In genomic region chr2:179332872-179333489, GRCm38 (mm10) we compare ENCODE assay signal across 19 mouse cellular contexts.
DNase-seq lines count a peak whose midpoint lies in the region; ATAC-seq and TF ChIP-seq lines count a peak whose summit lies in the region.
"Had no signal": no experiment of that assay in that cellular context is flagged by ENCODE, and none has a peak within 500 bp of the region (broad histone marks: within the 10 kb centered on the region; RNA-seq: fewer than 3 reads in every experiment).

No protein-coding gene starts in this region.

- H3K9ac ChIP-seq in intestine, embryonic 15.5 days, result no peak overlapping the region
- H3K9ac ChIP-seq in intestine, postnatal 0 days (ENCODE audit: low read depth, low read length), result no peak overlapping the region
- H3K9ac ChIP-seq in lung, embryonic 14.5 days, result no peak overlapping the region
- H3K9ac ChIP-seq in intestine, embryonic 16.5 days (ENCODE audit: low read depth, low read length), result no peak overlapping the region
- H3K9ac ChIP-seq: heart, embryonic 13.5 days; limb, embryonic 13.5 days; liver, embryonic 14.5 days had no signal

- no peak for TF ChIP-seq CTCF in intestine, postnatal 0 days (IDR thresholded peaks at IDR 0.05; ENCODE audit: low read depth)
- TF ChIP-seq CTCF in lung, embryonic 14.5 days (IDR thresholded peaks at IDR 0.05; ENCODE audit: low read depth), result no peak
- no peak for TF ChIP-seq CTCF in lung, adult 2 months (IDR thresholded peaks at IDR 0.05; ENCODE audit: insufficient read depth, low read length)
- no peak for TF ChIP-seq CTCF in brain, embryonic 14.5 days (IDR thresholded peaks at IDR 0.05; ENCODE audit: borderline replicate concordance, extremely low read depth, insufficient read depth, insufficient read length)

- peak; percentile 4 for DNase-seq in lung, embryonic 14.5 days
- no peak for DNase-seq in lung, adult 2 months
- peak; percentile 8 for DNase-seq in brain, embryonic 14.5 days (ENCODE audit: low read depth)
- no peak for DNase-seq in testis, postnatal 10 days (ENCODE audit: low spot score)
- DNase-seq: adrenal gland, adult 8-10 months; cerebellum, adult 11 months; cerebellum, postnatal 14 days; heart, postnatal 4 days; right cerebral cortex, postnatal 4 days; thymus, postnatal 4 days had no signal

- H3K27me3 ChIP-seq in intestine, embryonic 15.5 days (replicated peaks), result no peaks in the 10 kb centered on the region
- H3K27me3 ChIP-seq in intestine, postnatal 0 days (replicated peaks; ENCODE audit: control insufficient read depth, insufficient read depth, low read length), result no peaks in the 10 kb centered on the region
- no peaks in the 10 kb centered on the region for H3K27me3 ChIP-seq in lung, embryonic 14.5 days (ENCODE audit: insufficient read depth, low read length)
- no peaks in the 10 kb centered on the region for H3K27me3 ChIP-seq in intestine, embryonic 16.5 days (replicated peaks; ENCODE audit: control insufficient read depth, insufficient read depth, low read length)
- H3K27me3 ChIP-seq: heart, embryonic 13.5 days; limb, embryonic 13.5 days had no signal

- H3K36me3 ChIP-seq in intestine, embryonic 15.5 days, result no peaks in the 10 kb centered on the region
- H3K36me3 ChIP-seq in intestine, postnatal 0 days (ENCODE audit: control insufficient read depth, insufficient read depth), result no peaks in the 10 kb centered on the region
- no peaks in the 10 kb centered on the region for H3K36me3 ChIP-seq in lung, embryonic 14.5 days (ENCODE audit: insufficient read depth)
- no peaks in the 10 kb centered on the region for H3K36me3 ChIP-seq in intestine, embryonic 16.5 days (ENCODE audit: control insufficient read depth, insufficient read depth, low read length)
- H3K36me3 ChIP-seq: heart, embryonic 13.5 days; limb, embryonic 13.5 days had no signal

- no peak overlapping the region for H3K4me2 ChIP-seq in intestine, embryonic 15.5 days (replicated peaks)
- H3K4me2 ChIP-seq in intestine, postnatal 0 days (replicated peaks; ENCODE audit: low read depth), result no peak overlapping the region
- H3K4me2 ChIP-seq in lung, embryonic 14.5 days, result no peak overlapping the region
- H3K4me2 ChIP-seq in intestine, embryonic 16.5 days (ENCODE audit: low read depth, low read length), result no peak overlapping the region
- H3K4me2 ChIP-seq: heart, embryonic 13.5 days; limb, embryonic 13.5 days had no signal

- TF ChIP-seq POLR2A in lung, adult 2 months (IDR thresholded peaks at IDR 0.05; ENCODE audit: borderline replicate concordance, extremely low read depth, low read depth, low read length), result no peak
- TF ChIP-seq POLR2A in brain, embryonic 14.5 days (IDR thresholded peaks at IDR 0.05; ENCODE audit: borderline replicate concordance, extremely low read depth, insufficient read depth, insufficient read length, poor library complexity, severe bottlenecking), result no peak

- ATAC-seq in intestine, embryonic 15.5 days, result peak; percentile 39; the same call in 1 of the 2 replicates
- no peak for ATAC-seq in intestine, postnatal 0 days
- no peak; the same call in 1 of the 2 replicates for ATAC-seq in lung, embryonic 14.5 days (ENCODE audit: insufficient read depth)
- peak; percentile 46; the same call in 1 of the 2 replicates for ATAC-seq in intestine, embryonic 16.5 days
- ATAC-seq: forebrain, embryonic 16.5 days had no signal

- no peak overlapping the region for H3K27ac ChIP-seq in intestine, embryonic 15.5 days
- H3K27ac ChIP-seq in intestine, postnatal 0 days (ENCODE audit: low read depth, low read length), result no peak overlapping the region
- H3K27ac ChIP-seq in lung, embryonic 14.5 days (ENCODE audit: low read depth), result no peak overlapping the region
- no peak overlapping the region for H3K27ac ChIP-seq in intestine, embryonic 16.5 days (ENCODE audit: low read length)
- H3K27ac ChIP-seq: heart, embryonic 13.5 days; layer of hippocampus, adult 2 months; left cerebral cortex, adult 2 months; liver, embryonic 14.5 days had no signal

- 0 out of 2 replicates have a peak, but pooled peaks cover 3% of the 10 kb centered on the region for H3K4me1 ChIP-seq in intestine, embryonic 15.5 days (replicated peaks)
- no peaks in the 10 kb centered on the region for H3K4me1 ChIP-seq in intestine, postnatal 0 days (replicated peaks; ENCODE audit: control insufficient read depth, insufficient read depth, low read length)
- H3K4me1 ChIP-seq in lung, embryonic 14.5 days (ENCODE audit: insufficient read depth), result no peaks in the 10 kb centered on the region
- no peaks in the 10 kb centered on the region for H3K4me1 ChIP-seq in lung, adult 2 months (ENCODE audit: control insufficient read depth, insufficient read depth, low read length)
- H3K4me1 ChIP-seq in intestine, embryonic 16.5 days (ENCODE audit: control insufficient read depth, insufficient read depth, low read length), result no peaks in the 10 kb centered on the region
- H3K4me1 ChIP-seq: heart, embryonic 13.5 days had no signal

- H3K9me3 ChIP-seq in intestine, embryonic 15.5 days, result no peaks in the 10 kb centered on the region
- H3K9me3 ChIP-seq in intestine, postnatal 0 days (ENCODE audit: control insufficient read depth), result no peaks in the 10 kb centered on the region
- no peaks in the 10 kb centered on the region for H3K9me3 ChIP-seq in lung, embryonic 14.5 days (ENCODE audit: low read depth, low read length)
- no peaks in the 10 kb centered on the region for H3K9me3 ChIP-seq in intestine, embryonic 16.5 days (ENCODE audit: control insufficient read depth, low read length)
- H3K9me3 ChIP-seq: heart, embryonic 13.5 days; limb, embryonic 13.5 days had no signal

- no peak overlapping the region for H3K4me3 ChIP-seq in intestine, embryonic 15.5 days (replicated peaks)
- no peak overlapping the region for H3K4me3 ChIP-seq in intestine, postnatal 0 days (ENCODE audit: low read depth, low read length)
- no peak overlapping the region for H3K4me3 ChIP-seq in lung, embryonic 14.5 days (ENCODE audit: low read depth, low read length)
- no peak overlapping the region for H3K4me3 ChIP-seq in lung, adult 2 months (replicated peaks; ENCODE audit: extremely low read depth, low read depth, low read length)
- H3K4me3 ChIP-seq in intestine, embryonic 16.5 days (ENCODE audit: low read length), result no peak overlapping the region
- H3K4me3 ChIP-seq: heart, embryonic 13.5 days; layer of hippocampus, adult 2 months; left cerebral cortex, adult 2 months; limb, embryonic 13.5 days had no signal

- WGBS in intestine, embryonic 15.5 days, result 45% methylated on average over 5 of the region's 5 CpGs
- WGBS in intestine, postnatal 0 days, result 30% methylated on average over 5 of the region's 5 CpGs
- WGBS in lung, embryonic 14.5 days, result 51% methylated on average over 5 of the region's 5 CpGs
- WGBS in lung, adult 2 months, result 39% methylated on average over 5 of the region's 5 CpGs
- WGBS in intestine, embryonic 16.5 days, result 46% methylated on average over 5 of the region's 5 CpGs

Comparison
In these comparisons a context has a peak if more than half of its experiments do, and no peak if none do; other contexts are left out.
1. ATAC-seq: peak in intestine, embryonic 15.5 days (single experiment) and intestine, embryonic 16.5 days (single experiment); none in intestine, postnatal 0 days (single experiment) and lung, embryonic 14.5 days (single experiment).
2. DNase-seq: peak in lung, embryonic 14.5 days (single experiment) and brain, embryonic 14.5 days (single experiment); none in lung, adult 2 months (single experiment) and testis, postnatal 10 days (single experiment).